8 mouse cellular contexts compared by ENCODE assay signal in genomic region chr1:190695589-190695988, GRCm38 (mm10).
DNase-seq lines count a peak whose midpoint lies in the region; ATAC-seq and TF ChIP-seq lines count a peak whose summit lies in the region.

No protein-coding gene starts in this region.

- no peak overlapping the region for H3K27ac ChIP-seq in intestine, embryonic 14.5 days (ENCODE audit: low read depth)
- H3K27ac ChIP-seq in intestine, embryonic 15.5 days = no peak overlapping the region
- no peak overlapping the region for H3K27ac ChIP-seq in forebrain, postnatal 0 days (ENCODE audit: low read depth, low read length)

- no peak overlapping the region for H3K4me2 ChIP-seq in intestine, embryonic 14.5 days (ENCODE audit: low read length)
- no peak overlapping the region for H3K4me2 ChIP-seq in intestine, embryonic 15.5 days (replicated peaks)
- H3K4me2 ChIP-seq in forebrain, postnatal 0 days (ENCODE audit: low read depth) = no peak overlapping the region

- no peaks in the 10 kb centered on the region for H3K27me3 ChIP-seq in intestine, embryonic 14.5 days (replicated peaks; ENCODE audit: control insufficient read depth, insufficient read depth, low read length)
- H3K27me3 ChIP-seq in intestine, embryonic 15.5 days (replicated peaks) = no peaks in the 10 kb centered on the region
- peaks cover under 1% of the 10 kb centered on the region for H3K27me3 ChIP-seq in forebrain, postnatal 0 days (ENCODE audit: insufficient read depth, low read length)

- peaks cover 9% of the 10 kb centered on the region for H3K4me1 ChIP-seq in intestine, embryonic 14.5 days (replicated peaks; ENCODE audit: control insufficient read depth, insufficient read depth, low read length)
- H3K4me1 ChIP-seq in intestine, embryonic 15.5 days (replicated peaks) = peaks cover 4% of the 10 kb centered on the region
- no peaks in the 10 kb centered on the region for H3K4me1 ChIP-seq in forebrain, postnatal 0 days (ENCODE audit: insufficient read depth)

- peak; percentile 64 for DNase-seq in intestine, embryonic 14.5 days (ENCODE audit: low spot score)
- peak; percentile 81 for DNase-seq in ES-CJ7 (ENCODE audit: low read depth, low spot score)
- DNase-seq in adrenal gland, postnatal 36 days = peak; percentile 81 to 89
- peak; percentile 48 for DNase-seq in forebrain, postnatal 0 days
- peak; percentile 70 to 77 for DNase-seq in left cerebral cortex, adult 18-20 months (ENCODE audit: low spot score in 2 of 2)
- peak; percentile 46 for DNase-seq in ovary, postnatal 14 days (ENCODE audit: low spot score)

- no peak overlapping the region for H3K4me3 ChIP-seq in intestine, embryonic 14.5 days (ENCODE audit: low read depth, low read length)
- no peak overlapping the region for H3K4me3 ChIP-seq in intestine, embryonic 15.5 days (replicated peaks)
- no peak overlapping the region for H3K4me3 ChIP-seq in forebrain, postnatal 0 days (ENCODE audit: low read depth, low read length)

- no peak overlapping the region for H3K9ac ChIP-seq in intestine, embryonic 14.5 days (ENCODE audit: low read length)
- no peak overlapping the region for H3K9ac ChIP-seq in intestine, embryonic 15.5 days
- no peak overlapping the region for H3K9ac ChIP-seq in forebrain, postnatal 0 days

- ATAC-seq in intestine, embryonic 14.5 days (replicated peaks; ENCODE audit: low FRiP score, low TSS enrichment, low read depth) = no peak
- no peak for ATAC-seq in intestine, embryonic 15.5 days
- ATAC-seq in forebrain, postnatal 0 days = no peak
- ATAC-seq in activated CD4-positive, CD25-positive, alpha-beta regulatory T cell, adult 4 months = no peak

- H3K9me3 ChIP-seq in intestine, embryonic 14.5 days (ENCODE audit: control insufficient read depth, low read length) = no peaks in the 10 kb centered on the region
- no peaks in the 10 kb centered on the region for H3K9me3 ChIP-seq in intestine, embryonic 15.5 days
- no peaks in the 10 kb centered on the region for H3K9me3 ChIP-seq in forebrain, postnatal 0 days (ENCODE audit: low read length)

- no peaks in the 10 kb centered on the region for H3K36me3 ChIP-seq in intestine, embryonic 14.5 days (ENCODE audit: control insufficient read depth, insufficient read depth, low read length)
- H3K36me3 ChIP-seq in intestine, embryonic 15.5 days = no peaks in the 10 kb centered on the region
- no peaks in the 10 kb centered on the region for H3K36me3 ChIP-seq in forebrain, postnatal 0 days (ENCODE audit: insufficient read depth)

- WGBS in intestine, embryonic 14.5 days = 78% methylated on average over 11 of the region's 11 CpGs
- WGBS in intestine, embryonic 15.5 days = 75% methylated on average over 11 of the region's 11 CpGs
- WGBS in forebrain, postnatal 0 days = 72% methylated on average over 11 of the region's 11 CpGs

- peak; percentile 55 for TF ChIP-seq CTCF in forebrain, postnatal 0 days (IDR thresholded peaks at IDR 0.05; ENCODE audit: low read depth)
